Mouse (Mus musculus) telencephalon, adult 2 months (tissue): ENCODE measurements around the gene C8g.

Experiments
- DNase-seq: peaks from one replicate; pipeline ENCODE4 v3.0.0-alpha.2; 2011; ENCODE audit warnings: low read depth, low spot score

C8g gene

GRCm38 (mm10) chr2:25501593-25502486 is at the start of gene C8g:
C8g (minus strand) TSS chr2:25501719.
- DNase-seq, result no peak

GRCm38 (mm10) chr2:25551186-25551585 is 49.7 kb upstream of the C8g start:
- no peak for DNase-seq

GRCm38 (mm10) chr2:25549021-25549991 is 47.8 kb upstream of the C8g start:
- DNase-seq, result no peak

- DNase-seq, result peak; percentile 98
Measured at GRCm38 (mm10) chr2:25546811-25547491, 45.4 kb upstream of the C8g start, which contains the start of gene Traf2. Traf2 (minus strand) TSS chr2:25546940.

- no peak for DNase-seq
Measured at GRCm38 (mm10) chr2:25545996-25546810, 44.7 kb upstream of the C8g start.

GRCm38 (mm10) chr2:25541644-25542367 is 40.3 kb upstream of the C8g start:
- DNase-seq, result no peak

- DNase-seq, result no peak
Measured at GRCm38 (mm10) chr2:25540541-25540948, 39.0 kb upstream of the C8g start.

- DNase-seq, result no peak
Measured at GRCm38 (mm10) chr2:25536531-25536930, 35.0 kb upstream of the C8g start.

- DNase-seq, result no peak
Measured at GRCm38 (mm10) chr2:25534866-25535182, 33.3 kb upstream of the C8g start.

GRCm38 (mm10) chr2:25534178-25534865 is 32.8 kb upstream of the C8g start:
- no peak for DNase-seq

- DNase-seq, result no peak
Measured at GRCm38 (mm10) chr2:25533707-25534106, 32.2 kb upstream of the C8g start.

GRCm38 (mm10) chr2:25526510-25527302 is 25.2 kb upstream of the C8g start:
- DNase-seq, result no peak

- DNase-seq, result no peak
Measured at GRCm38 (mm10) chr2:25509912-25510311, 8.4 kb upstream of the C8g start.

GRCm38 (mm10) chr2:25506964-25507363 is 5.4 kb upstream of the C8g start:
- no peak for DNase-seq

- DNase-seq, result no peak
Measured at GRCm38 (mm10) chr2:25505860-25506259, 4.3 kb upstream of the C8g start.

- DNase-seq, result no peak
Measured at GRCm38 (mm10) chr2:25505000-25505399, 3.5 kb upstream of the C8g start.

GRCm38 (mm10) chr2:25504538-25504937 is 3.0 kb upstream of the C8g start:
- no peak for DNase-seq

GRCm38 (mm10) chr2:25502726-25503125 is 1.2 kb upstream of the C8g start:
- DNase-seq, result no peak
